Mouse (Mus musculus) embryonic fibroblast, embryonic 13.5 days (primary cell): ENCODE results near the gene Mettl16.

Experiments
- CTCF ChIP-seq: IDR thresholded peaks from 2 replicates; pipeline ENCODE4 v1.5.1; 2011; ENCODE audit warnings: mild to moderate bottlenecking, control low read depth, low read length, moderate library complexity, borderline replicate concordance; ENCODE audit not compliant: insufficient read depth
- POLR2A ChIP-seq: IDR thresholded peaks from 2 replicates; pipeline ENCODE4 v1.6.1; 2011; ENCODE audit warnings: low read depth, mild to moderate bottlenecking, control low read depth, low read length, moderate library complexity

DNA sequence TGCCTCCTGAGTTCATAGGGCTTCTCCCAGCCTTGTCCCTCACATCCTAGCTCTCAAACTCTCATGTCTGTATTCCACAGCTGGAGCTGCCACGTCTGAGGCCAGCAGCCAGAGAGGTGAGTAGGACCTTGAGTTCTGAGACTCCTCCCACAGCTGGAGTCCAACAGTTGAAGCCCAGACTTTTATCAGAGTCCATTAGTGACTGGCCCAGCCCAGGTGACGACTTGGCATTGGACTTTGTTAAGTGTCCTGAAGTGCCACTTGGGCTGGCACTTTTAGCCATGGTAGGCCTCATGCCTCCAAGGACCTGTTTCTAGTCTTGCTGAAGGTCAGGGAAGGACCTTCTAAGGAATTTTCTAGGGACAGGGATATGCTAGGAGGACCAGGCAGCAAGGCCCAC lies 14.0 kb upstream of the Mettl16 start:
- no peak for TF ChIP-seq CTCF
- TF ChIP-seq POLR2A, result no peak
